Mouse (Mus musculus): ENCODE data around the gene Gm37240. TPM values are rescaled to one million over a fixed set of nuclear protein-coding genes. Genes with fewer than 3 reads are reported as not detected.

Gene Gm37240
- polyA plus RNA-seq, 1 experiment from 2014 or later = 0.82 TPM

- Histone ChIP-seq H3K27me3 (ENCODE audit: control insufficient read depth, insufficient read depth, low read length) (no peaks in the 10 kb centered on the region), H3K36me3 (ENCODE audit: control insufficient read depth, insufficient read depth, low read length) (no peaks in the 10 kb centered on the region), H3K9ac (ENCODE audit: low read length) (no peak overlapping the region), H3K27ac (ENCODE audit: low read depth, low read length) (no peak overlapping the region), H3K4me2 (ENCODE audit: low read depth) (no peak overlapping the region), H3K4me3 (ENCODE audit: low read depth, low read length) (no peak overlapping the region), H3K9me3 (ENCODE audit: control insufficient read depth, low read length) (no peaks in the 10 kb centered on the region), H3K4me1 (ENCODE audit: control insufficient read depth, insufficient read depth, low read length) (no peaks in the 10 kb centered on the region; the same call in 1 of the 2 replicates)
- WGBS = 78% methylated on average over 11 of the region's 11 CpGs
- DNase-seq (ENCODE audit: low spot score) (no peak), ATAC-seq (ENCODE audit: insufficient read depth, low FRiP score, low TSS enrichment) (no peak)
Measured at GRCm38 (mm10) chr3:85184916-85185315, 702.4 kb downstream of the Gm37240 start.

DNA sequence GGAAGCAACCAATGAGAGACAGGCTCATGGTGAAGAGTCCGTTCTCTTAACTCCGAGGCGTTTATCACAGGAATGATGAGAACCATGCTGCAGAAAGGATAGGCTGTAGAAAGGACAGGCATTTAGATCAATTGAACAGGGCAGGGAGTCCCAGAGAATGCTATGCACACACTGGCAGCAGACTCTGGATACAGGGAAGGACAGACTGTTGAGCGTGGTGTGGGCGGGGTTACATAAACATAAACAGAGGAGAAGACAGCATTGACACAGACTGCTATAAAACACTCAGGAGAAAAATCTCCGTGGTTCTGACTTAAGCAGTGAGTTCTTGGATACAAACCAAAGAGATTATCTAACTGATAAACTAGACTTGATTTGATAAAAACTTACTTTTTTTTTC is 703.2 kb downstream of the Gm37240 start:
- H3K4me3 ChIP-seq (ENCODE audit: low read depth, low read length) = no peak overlapping the region
- no peaks in the 10 kb centered on the region for H3K36me3 ChIP-seq (ENCODE audit: control insufficient read depth, insufficient read depth, low read length)
- no peak overlapping the region for H3K4me2 ChIP-seq (ENCODE audit: low read depth)
- H3K27me3 ChIP-seq (ENCODE audit: control insufficient read depth, insufficient read depth, low read length) = no peaks in the 10 kb centered on the region
- no peak overlapping the region for H3K9ac ChIP-seq (ENCODE audit: low read length)
- ATAC-seq (ENCODE audit: insufficient read depth, low FRiP score, low TSS enrichment) = no peak
- no peaks in the 10 kb centered on the region; the same call in 1 of the 2 replicates for H3K4me1 ChIP-seq (ENCODE audit: control insufficient read depth, insufficient read depth, low read length)
- WGBS = 37% methylated on average over 6 of the region's 6 CpGs
- H3K27ac ChIP-seq (ENCODE audit: low read depth, low read length) = no peak overlapping the region
- no peaks in the 10 kb centered on the region for H3K9me3 ChIP-seq (ENCODE audit: control insufficient read depth, low read length)
- DNase-seq (ENCODE audit: low spot score) = no peak

GRCm38 (mm10) chr3:85176736-85177135 is 710.6 kb downstream of the Gm37240 start:
- no peak overlapping the region for H3K4me3 ChIP-seq (ENCODE audit: low read depth, low read length)
- no peak overlapping the region for H3K9ac ChIP-seq (ENCODE audit: low read length)
- DNase-seq (ENCODE audit: low spot score) (no peak), ATAC-seq (ENCODE audit: insufficient read depth, low FRiP score, low TSS enrichment) (no peak)
- H3K9me3 ChIP-seq (ENCODE audit: control insufficient read depth, low read length) = no peaks in the 10 kb centered on the region
- no peaks in the 10 kb centered on the region; the same call in 1 of the 2 replicates for H3K4me1 ChIP-seq (ENCODE audit: control insufficient read depth, insufficient read depth, low read length)
- WGBS = 88% methylated on average over 1 of the region's 1 CpGs
- no peaks in the 10 kb centered on the region for H3K27me3 ChIP-seq (ENCODE audit: control insufficient read depth, insufficient read depth, low read length)
- no peaks in the 10 kb centered on the region for H3K36me3 ChIP-seq (ENCODE audit: control insufficient read depth, insufficient read depth, low read length)
- no peak overlapping the region for H3K27ac ChIP-seq (ENCODE audit: low read depth, low read length)
- no peak overlapping the region for H3K4me2 ChIP-seq (ENCODE audit: low read depth)

DNA sequence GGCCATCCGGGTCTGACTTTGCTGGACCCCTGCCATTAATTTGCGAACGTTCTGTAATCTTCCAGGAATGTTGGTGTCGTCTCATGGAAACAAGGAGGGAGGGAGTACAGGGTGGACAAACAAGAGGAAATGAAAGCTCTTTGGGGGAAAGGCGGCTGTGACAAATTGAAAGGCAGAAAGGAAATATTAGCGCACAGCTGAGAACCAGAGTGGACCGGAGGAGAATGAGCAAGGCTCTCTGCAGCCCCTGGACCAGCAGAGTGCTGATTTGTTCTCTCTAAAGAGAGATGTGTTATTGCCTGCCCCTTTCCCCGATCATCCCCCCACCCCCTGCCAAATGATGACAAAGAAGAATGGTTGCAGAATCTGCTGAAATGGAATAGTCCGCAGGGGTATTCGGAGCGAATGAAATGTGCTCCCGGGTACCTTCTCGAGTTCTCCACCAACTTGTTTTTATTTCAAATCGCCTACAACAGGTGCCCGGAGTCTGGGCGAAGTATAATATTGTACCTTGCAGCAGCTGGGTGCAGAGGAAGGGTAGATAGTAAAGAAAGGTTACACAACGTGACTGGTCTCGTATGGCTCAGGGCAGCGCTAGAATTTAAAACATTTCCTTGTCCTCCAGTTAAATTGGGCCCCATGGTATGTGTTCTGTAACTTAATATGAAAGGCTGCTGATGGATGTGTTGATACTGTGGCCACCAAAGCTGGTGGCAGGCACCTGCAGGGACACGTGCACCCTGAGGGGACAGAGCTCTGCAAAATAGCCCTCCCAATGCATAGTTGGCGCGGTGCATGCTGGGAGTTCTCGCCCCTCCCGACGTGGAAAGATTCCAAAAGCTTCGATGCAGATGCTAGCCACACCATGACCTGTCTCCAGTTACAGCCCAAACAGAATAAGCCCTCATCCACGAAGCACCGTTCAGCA is 712.5 kb downstream of the Gm37240 start:
- no peak overlapping the region for H3K27ac ChIP-seq (ENCODE audit: low read depth, low read length)
- H3K4me2 ChIP-seq (ENCODE audit: low read depth) = no peak overlapping the region

GRCm38 (mm10) chr3:85173441-85174071 is 713.8 kb downstream of the Gm37240 start:
- Histone ChIP-seq H3K4me2 (ENCODE audit: low read depth) (no peak overlapping the region), H3K4me3 (ENCODE audit: low read depth, low read length) (no peak overlapping the region), H3K9me3 (ENCODE audit: control insufficient read depth, low read length) (no peaks in the 10 kb centered on the region), H3K27me3 (ENCODE audit: control insufficient read depth, insufficient read depth, low read length) (no peaks in the 10 kb centered on the region), H3K27ac (ENCODE audit: low read depth, low read length) (no peak overlapping the region), H3K9ac (ENCODE audit: low read length) (no peak overlapping the region), H3K36me3 (ENCODE audit: control insufficient read depth, insufficient read depth, low read length) (no peaks in the 10 kb centered on the region), H3K4me1 (ENCODE audit: control insufficient read depth, insufficient read depth, low read length) (no peaks in the 10 kb centered on the region; the same call in 1 of the 2 replicates)
- whole genome bisulfite sequencing = 69% methylated on average over 6 of the region's 6 CpGs
- no peak for DNase-seq (ENCODE audit: low spot score)
- no peak for ATAC-seq (ENCODE audit: insufficient read depth, low FRiP score, low TSS enrichment)

More for the DNA sequence above, 712.5 kb downstream of the Gm37240 start:
- ATAC-seq (ENCODE audit: insufficient read depth, low FRiP score, low TSS enrichment) = no peak
- Histone ChIP-seq H3K27me3 (ENCODE audit: control insufficient read depth, insufficient read depth, low read length) (no peaks in the 10 kb centered on the region), H3K36me3 (ENCODE audit: control insufficient read depth, insufficient read depth, low read length) (no peaks in the 10 kb centered on the region), H3K9me3 (ENCODE audit: control insufficient read depth, low read length) (no peaks in the 10 kb centered on the region), H3K4me3 (ENCODE audit: low read depth, low read length) (no peak overlapping the region), H3K4me1 (ENCODE audit: control insufficient read depth, insufficient read depth, low read length) (no peaks in the 10 kb centered on the region; the same call in 1 of the 2 replicates), H3K9ac (ENCODE audit: low read length) (no peak overlapping the region)
- no peak for DNase-seq (ENCODE audit: low spot score)
- 73% methylated on average over 28 of the region's 28 CpGs for WGBS

- Histone ChIP-seq H3K4me1 (ENCODE audit: control insufficient read depth, insufficient read depth, low read length) (no peaks in the 10 kb centered on the region; the same call in 1 of the 2 replicates), H3K36me3 (ENCODE audit: control insufficient read depth, insufficient read depth, low read length) (no peaks in the 10 kb centered on the region), H3K27ac (ENCODE audit: low read depth, low read length) (no peak overlapping the region), H3K4me2 (ENCODE audit: low read depth) (no peak overlapping the region), H3K9ac (ENCODE audit: low read length) (no peak overlapping the region), H3K9me3 (ENCODE audit: control insufficient read depth, low read length) (no peaks in the 10 kb centered on the region), H3K4me3 (ENCODE audit: low read depth, low read length) (no peak overlapping the region), H3K27me3 (ENCODE audit: control insufficient read depth, insufficient read depth, low read length) (no peaks in the 10 kb centered on the region)
- 71% methylated on average over 11 of the region's 11 CpGs for WGBS
- ATAC-seq (ENCODE audit: insufficient read depth, low FRiP score, low TSS enrichment) (no peak), DNase-seq (ENCODE audit: low spot score) (no peak)
Measured at GRCm38 (mm10) chr3:85172532-85172931, 714.8 kb downstream of the Gm37240 start.

GRCm38 (mm10) chr3:85172096-85172495 is 715.2 kb downstream of the Gm37240 start:
- no peaks in the 10 kb centered on the region for H3K9me3 ChIP-seq (ENCODE audit: control insufficient read depth, low read length)
- no peak overlapping the region for H3K4me3 ChIP-seq (ENCODE audit: low read depth, low read length)
- H3K27ac ChIP-seq (ENCODE audit: low read depth, low read length) = no peak overlapping the region
- no peak overlapping the region for H3K9ac ChIP-seq (ENCODE audit: low read length)
- H3K4me1 ChIP-seq (ENCODE audit: control insufficient read depth, insufficient read depth, low read length) = no peaks in the 10 kb centered on the region; the same call in 1 of the 2 replicates
- DNase-seq (ENCODE audit: low spot score) = no peak
- H3K36me3 ChIP-seq (ENCODE audit: control insufficient read depth, insufficient read depth, low read length) = no peaks in the 10 kb centered on the region
- no peaks in the 10 kb centered on the region for H3K27me3 ChIP-seq (ENCODE audit: control insufficient read depth, insufficient read depth, low read length)
- WGBS = 85% methylated on average over 12 of the region's 12 CpGs
- H3K4me2 ChIP-seq (ENCODE audit: low read depth) = no peak overlapping the region
- no peak for ATAC-seq (ENCODE audit: insufficient read depth, low FRiP score, low TSS enrichment)

DNA sequence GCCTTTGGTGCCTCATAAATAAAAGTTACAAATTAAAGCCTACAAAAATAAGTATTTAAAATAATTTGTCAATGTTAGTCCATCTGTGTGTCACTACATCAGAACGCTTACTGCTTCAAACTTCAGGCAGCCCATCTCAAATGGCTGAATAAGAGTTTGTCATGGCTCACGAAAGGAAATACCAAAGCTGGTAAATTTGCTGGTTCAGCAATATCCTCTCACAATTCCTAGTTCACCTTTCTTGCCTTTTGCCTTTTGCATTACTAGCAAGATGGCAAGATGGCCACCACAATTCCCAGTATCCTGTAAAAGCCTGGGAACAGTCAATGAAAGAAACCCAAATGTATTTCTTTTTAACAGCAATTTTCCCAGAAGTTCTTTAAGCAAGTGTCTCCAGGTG is 718.5 kb downstream of the Gm37240 start:
- no peak for DNase-seq (ENCODE audit: low spot score)
- Histone ChIP-seq H3K4me1 (ENCODE audit: control insufficient read depth, insufficient read depth, low read length) (no peaks in the 10 kb centered on the region; the same call in 1 of the 2 replicates), H3K9me3 (ENCODE audit: control insufficient read depth, low read length) (no peaks in the 10 kb centered on the region), H3K36me3 (ENCODE audit: control insufficient read depth, insufficient read depth, low read length) (no peaks in the 10 kb centered on the region), H3K4me3 (ENCODE audit: low read depth, low read length) (no peak overlapping the region), H3K4me2 (ENCODE audit: low read depth) (no peak overlapping the region), H3K9ac (ENCODE audit: low read length) (no peak overlapping the region), H3K27me3 (ENCODE audit: control insufficient read depth, insufficient read depth, low read length) (no peaks in the 10 kb centered on the region), H3K27ac (ENCODE audit: low read depth, low read length) (no peak overlapping the region)
- WGBS = 86% methylated on average over 2 of the region's 2 CpGs
- ATAC-seq (ENCODE audit: insufficient read depth, low FRiP score, low TSS enrichment) = no peak

All from neural tube, embryonic 11.5 days (tissue).